Mouse (Mus musculus): ENCODE measurements around the gene Acot8.

Acot8 gene

DNA sequence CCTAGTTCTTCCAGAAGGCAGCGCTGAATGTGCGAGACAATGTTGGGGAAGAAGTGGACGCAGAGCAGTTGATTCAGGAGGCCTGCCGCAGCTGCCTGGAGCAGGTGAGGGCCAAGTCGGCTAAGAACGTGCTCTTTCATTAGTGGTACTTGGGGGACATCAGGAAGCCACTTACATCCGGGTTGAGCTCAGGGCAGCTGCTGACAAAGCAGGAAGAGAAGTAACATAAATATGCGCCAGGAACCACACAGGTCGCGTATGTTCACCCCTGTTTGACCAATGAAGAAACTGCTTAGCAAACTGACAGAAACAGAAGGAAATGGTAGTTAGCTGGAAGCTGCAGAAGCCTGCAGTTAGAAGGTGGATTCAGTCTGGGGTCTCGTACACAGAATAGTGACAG, 50.6 kb downstream of the Acot8 start:
- no peak for DNase-seq (ENCODE audit: low spot score)

DNA sequence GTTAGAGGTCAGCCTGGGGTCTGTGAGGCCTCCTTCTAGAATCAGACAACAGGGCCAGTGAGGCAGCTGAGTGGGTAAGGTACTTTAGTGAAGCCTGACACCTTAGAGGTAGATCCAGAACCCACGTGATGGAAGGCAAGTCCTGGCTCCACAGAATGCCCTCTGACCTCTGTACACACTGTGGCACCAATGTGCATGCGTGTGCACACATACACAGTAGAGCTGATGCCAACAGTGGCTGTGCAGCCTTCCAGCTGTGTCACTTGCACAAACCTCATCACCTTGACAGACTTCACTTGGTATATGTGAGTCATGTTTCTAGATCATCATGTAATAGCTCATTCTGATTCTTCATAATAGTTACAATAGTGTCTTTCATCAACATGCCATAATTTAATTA, 52.2 kb downstream of the Acot8 start:
- DNase-seq (ENCODE audit: low spot score): no peak

DNA sequence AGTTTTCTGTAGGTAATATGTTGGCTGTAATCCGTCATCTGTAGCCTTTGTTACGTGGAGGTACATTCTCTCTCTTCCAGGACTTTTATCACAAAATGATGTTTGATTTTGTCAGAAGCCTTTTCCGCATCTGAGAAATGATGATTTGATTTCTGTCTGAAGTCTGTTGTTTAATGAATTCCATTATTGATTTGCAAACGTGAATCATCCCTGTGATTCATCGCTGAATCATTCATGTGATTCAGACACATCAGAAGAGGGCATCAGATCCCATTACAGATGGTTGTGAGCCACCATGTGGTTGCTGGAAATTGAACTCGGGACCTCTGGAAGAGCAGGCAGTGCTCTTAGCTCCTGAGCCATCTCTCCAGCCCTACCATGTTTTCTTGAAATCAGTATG, 55.7 kb downstream of the Acot8 start:
- no peak for DNase-seq (ENCODE audit: low spot score)

DNA sequence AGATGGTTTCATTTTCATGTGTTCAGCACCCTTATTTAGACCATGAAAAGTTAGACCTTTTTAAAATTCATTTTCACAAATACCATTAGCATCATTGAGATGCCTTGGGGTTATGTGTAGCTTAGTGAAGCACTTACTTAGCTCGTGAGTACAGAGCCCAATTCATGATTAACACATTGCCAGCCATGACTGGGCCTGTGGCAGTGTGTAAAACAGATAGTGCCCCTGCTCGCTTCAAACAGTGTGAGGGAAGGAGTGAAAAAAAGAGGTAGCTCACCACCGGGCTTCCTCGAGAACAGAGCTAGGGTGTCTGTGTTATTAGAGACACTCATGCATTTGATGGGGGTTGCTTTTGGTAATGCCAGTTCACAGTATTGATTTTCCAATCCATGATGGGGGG, 56.5 kb downstream of the Acot8 start:
- DNase-seq (ENCODE audit: low spot score): no peak

DNA sequence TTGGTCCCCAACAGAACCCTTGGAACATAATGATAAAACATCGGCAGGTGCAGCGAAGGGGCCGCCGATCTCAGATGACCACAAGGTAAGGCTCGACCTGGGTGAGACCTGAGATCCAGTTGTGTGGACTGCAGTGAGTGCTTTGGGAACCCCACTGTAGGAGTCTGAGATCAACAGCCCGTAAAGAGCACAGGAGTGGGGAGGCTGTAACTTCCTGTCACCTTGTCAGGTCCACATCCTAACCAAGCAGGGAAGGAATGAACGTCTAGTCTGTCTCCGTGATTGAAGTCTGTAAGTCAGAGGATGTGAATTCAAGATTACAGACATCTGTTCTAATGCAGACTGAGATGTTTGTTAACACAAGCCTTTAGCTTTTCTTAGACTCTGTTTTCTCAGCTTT, 58.0 kb downstream of the Acot8 start:
- no peak for DNase-seq (ENCODE audit: low spot score)

DNA sequence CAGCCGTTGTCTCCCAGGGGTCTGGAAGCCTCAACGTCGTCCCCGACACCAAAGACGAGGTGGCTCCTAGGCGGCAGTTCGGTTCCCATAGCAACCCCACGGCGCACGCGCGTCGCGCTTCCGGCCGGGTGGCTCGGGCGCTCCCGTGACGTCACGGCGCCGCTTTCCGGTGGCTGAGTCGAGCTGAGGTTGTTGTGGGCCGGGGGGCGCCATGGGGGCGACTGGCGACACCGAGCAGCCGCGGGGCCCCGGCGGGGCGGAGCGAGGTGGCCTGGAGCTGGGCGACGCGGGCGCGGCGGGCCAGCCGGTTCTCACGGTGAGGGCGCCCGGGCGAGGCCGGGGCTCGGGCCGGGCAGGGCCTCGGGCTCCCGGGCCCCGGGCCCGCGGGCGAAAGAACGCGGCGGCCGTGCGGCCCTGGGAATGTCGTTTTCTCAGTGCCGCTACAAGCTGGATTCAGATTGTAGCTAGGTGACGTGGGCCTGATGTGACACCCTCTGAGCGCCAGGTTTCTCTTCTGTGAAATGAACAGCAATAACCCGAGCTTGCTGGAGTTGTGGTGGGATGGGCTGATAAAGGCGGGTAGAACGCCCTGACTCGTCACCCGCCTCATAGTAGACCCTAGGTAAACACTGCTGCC, 58.7 kb downstream of the Acot8 start, which contains the start of the genes Wfdc3 and Dnttip1:
TSS of gene Wfdc3 (minus strand) at position 89 of the 637 bp plus-strand sequence.
TSS of gene Dnttip1 (plus strand) at position 141 of the 637 bp plus-strand sequence.
- peak; percentile 92 for DNase-seq (ENCODE audit: low spot score)

DNA sequence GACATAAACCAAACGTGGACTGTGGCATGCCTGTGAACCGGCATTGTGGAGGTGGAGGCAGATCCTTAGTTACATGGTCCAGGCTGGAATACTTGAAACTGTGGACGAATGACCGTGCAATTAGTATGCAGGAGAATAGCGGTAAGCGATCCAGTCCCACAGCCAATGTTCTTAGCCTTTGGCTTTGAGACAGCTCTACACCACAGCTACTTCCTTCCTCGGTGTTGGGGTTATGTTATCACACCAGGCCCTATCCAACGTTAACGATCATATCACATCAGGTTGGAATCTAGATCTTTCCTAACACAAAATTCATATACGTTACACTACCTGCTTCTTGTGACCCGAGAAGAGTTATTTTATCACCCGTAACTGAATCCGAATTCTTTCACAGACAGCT, 59.7 kb downstream of the Acot8 start:
- DNase-seq (ENCODE audit: low spot score): no peak

Measured in adipocyte (in vitro differentiated cells).